Comparison of ENCODE assay signal across 22 mouse cellular contexts in the genomic region with DNA sequence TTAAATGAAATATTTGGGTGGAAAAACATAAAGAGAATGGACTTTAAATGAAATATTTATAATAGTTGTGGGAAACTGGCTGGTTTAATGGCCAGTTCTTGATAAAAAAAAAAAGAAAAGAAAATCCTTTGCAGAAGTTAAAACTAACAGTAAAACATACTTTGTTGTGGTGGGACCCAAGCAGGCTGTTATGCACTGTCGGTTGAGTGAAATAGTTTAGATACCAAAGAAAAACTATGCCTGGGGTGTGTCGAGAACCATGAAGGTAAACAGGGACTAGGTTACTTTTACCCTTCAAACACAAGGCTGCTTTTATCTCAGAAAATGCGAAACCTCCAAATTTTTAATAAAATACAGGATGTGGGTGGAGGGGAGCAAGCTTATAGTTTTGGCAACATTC.
A peak's percentile ranks its signal among the peaks of the same experiment; 100 is the strongest.
DNase-seq lines count a peak whose midpoint lies in the region; ATAC-seq and TF ChIP-seq lines count a peak whose summit lies in the region.
"Had no signal": no experiment of that assay in that cellular context is flagged by ENCODE, and none has a peak within 500 bp of the region (broad histone marks: within the 10 kb centered on the region; RNA-seq: fewer than 3 reads in every experiment).

No protein-coding gene starts in this region.

- H3K9me3 ChIP-seq in heart, embryonic 12.5 days (replicated peaks): no peaks in the 10 kb centered on the region
- no peaks in the 10 kb centered on the region for H3K9me3 ChIP-seq in limb, embryonic 13.5 days
- H3K9me3 ChIP-seq in limb, embryonic 10.5 days (replicated peaks): no peaks in the 10 kb centered on the region
- no peaks in the 10 kb centered on the region for H3K9me3 ChIP-seq in lung, postnatal 0 days (ENCODE audit: low read length)
- H3K9me3 ChIP-seq: G1E had no signal

- H3K4me2 ChIP-seq in heart, embryonic 12.5 days: no peak overlapping the region
- H3K4me2 ChIP-seq in limb, embryonic 13.5 days (replicated peaks): peak overlapping the region; percentile 30
- no peak overlapping the region for H3K4me2 ChIP-seq in lung, postnatal 0 days (replicated peaks; ENCODE audit: low read depth, low read length)

- no peak for ATAC-seq in heart, embryonic 12.5 days (ENCODE audit: insufficient number of reproducible peaks, low FRiP score)
- ATAC-seq in limb, embryonic 13.5 days (ENCODE audit: low FRiP score, low read depth): no peak
- ATAC-seq in lung, postnatal 0 days: peak; percentile 55; the same call in 1 of the 2 replicates
- ATAC-seq: activated CD4-positive, CD25-positive, alpha-beta regulatory T cell, adult 4 months; CD4-positive, CD25-positive, alpha-beta regulatory T cell, adult 4 months; Patski had no signal

- H3K27me3 ChIP-seq in heart, embryonic 12.5 days (replicated peaks): no peaks in the 10 kb centered on the region
- no peaks in the 10 kb centered on the region for H3K27me3 ChIP-seq in limb, embryonic 13.5 days
- H3K27me3 ChIP-seq in limb, embryonic 10.5 days (ENCODE audit: low read depth, poor library complexity, severe bottlenecking): no peaks in the 10 kb centered on the region
- H3K27me3 ChIP-seq in lung, postnatal 0 days (replicated peaks; ENCODE audit: insufficient read depth, low read length): no peaks in the 10 kb centered on the region
- H3K27me3 ChIP-seq: CH12.LX, Patski had no signal

- no peak overlapping the region for H3K4me3 ChIP-seq in heart, embryonic 12.5 days
- no peak overlapping the region for H3K4me3 ChIP-seq in limb, embryonic 13.5 days
- no peak overlapping the region for H3K4me3 ChIP-seq in limb, embryonic 10.5 days
- no peak overlapping the region for H3K4me3 ChIP-seq in lung, postnatal 0 days (ENCODE audit: low read depth, low read length)
- no peak overlapping the region for H3K4me3 ChIP-seq in embryonic fibroblast, embryonic 13.5 days (ENCODE audit: insufficient read depth, low read length)

- no peaks in the 10 kb centered on the region for H3K36me3 ChIP-seq in heart, embryonic 12.5 days
- no peaks in the 10 kb centered on the region for H3K36me3 ChIP-seq in limb, embryonic 13.5 days
- H3K36me3 ChIP-seq in limb, embryonic 10.5 days: no peaks in the 10 kb centered on the region
- H3K36me3 ChIP-seq in lung, postnatal 0 days (ENCODE audit: insufficient read depth, low read length): no peaks in the 10 kb centered on the region
- H3K36me3 ChIP-seq: G1E had no signal

- 55% methylated on average over 3 of the region's 3 CpGs for WGBS in heart, embryonic 12.5 days
- WGBS in limb, embryonic 13.5 days: 52% methylated on average over 3 of the region's 3 CpGs
- WGBS in limb, embryonic 10.5 days: 92% methylated on average over 3 of the region's 3 CpGs
- WGBS in lung, postnatal 0 days: 47% methylated on average over 3 of the region's 3 CpGs

- no peak overlapping the region for H3K27ac ChIP-seq in heart, embryonic 12.5 days (ENCODE audit: poor library complexity, severe bottlenecking)
- no peak overlapping the region for H3K27ac ChIP-seq in limb, embryonic 13.5 days
- H3K27ac ChIP-seq in limb, embryonic 10.5 days: no peak overlapping the region
- no peak overlapping the region for H3K27ac ChIP-seq in lung, postnatal 0 days (ENCODE audit: low read length)
- H3K27ac ChIP-seq in embryonic fibroblast, embryonic 13.5 days (ENCODE audit: insufficient read depth, low read length): peak overlapping the region; percentile 15; the same call in 1 of the 2 replicates

- peak; percentile 4 for DNase-seq in heart, adult 11 months
- DNase-seq in limb, embryonic 10.5 days (ENCODE audit: low spot score): no peak
- no peak for DNase-seq in lung, postnatal 0 days (ENCODE audit: low spot score)
- DNase-seq in lung, postnatal 10 days: no peak
- no peak for DNase-seq in left cerebral cortex, postnatal 36 days (ENCODE audit: low spot score in 2 of 2)
- DNase-seq: adrenal gland, adult 2 months; adrenal gland, adult 8-10 months; adrenal gland, postnatal 10 days; adrenal gland, postnatal 14 days; adrenal gland, postnatal 25 days; adrenal gland, postnatal 36 days; B cell, adult 2 months; cerebellum, adult 11 months; cerebellum, adult 11-12 months had no signal

- no peak overlapping the region for H3K9ac ChIP-seq in heart, embryonic 12.5 days
- no peak overlapping the region for H3K9ac ChIP-seq in limb, embryonic 13.5 days
- H3K9ac ChIP-seq in lung, postnatal 0 days (replicated peaks; ENCODE audit: low read depth): no peak overlapping the region

- TF ChIP-seq POLR2A in embryonic fibroblast, embryonic 13.5 days (IDR thresholded peaks at IDR 0.05; ENCODE audit: low read depth, low read length): no peak

- H3K4me1 ChIP-seq in heart, embryonic 12.5 days (replicated peaks): peaks cover 8% of the 10 kb centered on the region; the same call in 1 of the 2 replicates
- H3K4me1 ChIP-seq in limb, embryonic 13.5 days: peaks cover 34% of the 10 kb centered on the region
- H3K4me1 ChIP-seq in limb, embryonic 10.5 days: peaks cover 22% of the 10 kb centered on the region
- H3K4me1 ChIP-seq in lung, postnatal 0 days (ENCODE audit: insufficient read depth, low read depth, low read length): no peaks in the 10 kb centered on the region
- 0 out of 2 replicates have a peak, but pooled peaks cover 4% of the 10 kb centered on the region for H3K4me1 ChIP-seq in embryonic fibroblast, embryonic 13.5 days (ENCODE audit: control insufficient read depth, insufficient read depth, low read length)

- TF ChIP-seq EP300 in lung, postnatal 0 days (IDR thresholded peaks at IDR 0.05): peak; percentile 70

- intact Hi-C loops in left cerebral cortex, postnatal 36 days (cut with DNase I): no loop called here

- TF ChIP-seq CTCF in lung, postnatal 0 days (IDR thresholded peaks at IDR 0.05): no peak
- no peak for TF ChIP-seq CTCF in embryonic fibroblast, embryonic 13.5 days (IDR thresholded peaks at IDR 0.05; ENCODE audit: borderline replicate concordance, insufficient read depth, low read length)
